ENCODE assay signal across 30 mouse cellular contexts in genomic region chr11:65159791-65160190, GRCm38 (mm10). TPM values are rescaled to one million over a fixed set of nuclear protein-coding genes. Genes with fewer than 3 reads are reported as not detected.
DNase-seq lines count a peak whose midpoint lies in the region; ATAC-seq and TF ChIP-seq lines count a peak whose summit lies in the region.
"Had no signal": no experiment of that assay in that cellular context is flagged by ENCODE, and none has a peak within 500 bp of the region (broad histone marks: within the 10 kb centered on the region; RNA-seq: fewer than 3 reads in every experiment).

1700086D15Rik (minus strand) TSS chr11:65159891.

- 93% methylated on average over 5 of the region's 5 CpGs for WGBS in heart, embryonic 16.5 days
- 96% methylated on average over 5 of the region's 5 CpGs for WGBS in midbrain, embryonic 16.5 days
- WGBS in midbrain, embryonic 13.5 days: 95% methylated on average over 5 of the region's 5 CpGs

- peak within 1 kb of the TSS; percentile 90; the same call in 1 of the 2 replicates for H3K4me2 ChIP-seq in heart, embryonic 16.5 days (ENCODE audit: low read depth, low read length)
- peak within 1 kb of the TSS; percentile 81 for H3K4me2 ChIP-seq in midbrain, embryonic 16.5 days (ENCODE audit: low read length)
- no peak within 1 kb of the TSS for H3K4me2 ChIP-seq in midbrain, embryonic 13.5 days (replicated peaks)
- H3K4me2 ChIP-seq: embryonic facial prominence, embryonic 13.5 days; forebrain, embryonic 12.5 days; limb, embryonic 13.5 days; liver, embryonic 12.5 days had no signal

- H3K9me3 ChIP-seq in heart, embryonic 16.5 days (replicated peaks; ENCODE audit: control insufficient read depth, low read length): no peaks in the 10 kb centered on the region
- no peaks in the 10 kb centered on the region for H3K9me3 ChIP-seq in midbrain, embryonic 16.5 days (replicated peaks; ENCODE audit: control insufficient read depth, low read length, poor library complexity, severe bottlenecking)
- H3K9me3 ChIP-seq in midbrain, embryonic 13.5 days: no peaks in the 10 kb centered on the region
- H3K9me3 ChIP-seq: embryonic facial prominence, embryonic 13.5 days; forebrain, embryonic 12.5 days; limb, embryonic 13.5 days; liver, embryonic 12.5 days had no signal

- no peak within 1 kb of the TSS for H3K27ac ChIP-seq in heart, embryonic 16.5 days (ENCODE audit: low read length)
- no peak within 1 kb of the TSS for H3K27ac ChIP-seq in left cerebral cortex, adult 2 months
- H3K27ac ChIP-seq in midbrain, embryonic 16.5 days (ENCODE audit: low read length): no peak within 1 kb of the TSS
- no peak within 1 kb of the TSS for H3K27ac ChIP-seq in midbrain, embryonic 13.5 days
- H3K27ac ChIP-seq: embryonic facial prominence, embryonic 13.5 days; forebrain, embryonic 12.5 days; gastrocnemius, adult 2 months; hindbrain, embryonic 14.5 days; limb, embryonic 13.5 days; liver, embryonic 12.5 days had no signal

- intact Hi-C loops in left cerebral cortex, adult 2 months (cut with DNase I): loop anchor here (2.0 kb wide), 2 partner anchors 71 to 101 kb away; no protein-coding TSS in a partner anchor
- intact Hi-C loops in left cerebral cortex, postnatal 14 days (cut with DNase I): loop anchor here (5.0 kb wide), 1 partner anchor 102 kb away; no protein-coding TSS in a partner anchor

- H3K4me1 ChIP-seq in heart, embryonic 16.5 days (ENCODE audit: control insufficient read depth, insufficient read depth, low read length): peaks cover 21% of the 10 kb centered on the region
- H3K4me1 ChIP-seq in midbrain, embryonic 16.5 days (ENCODE audit: control insufficient read depth, insufficient read depth, low read length): peaks cover 13% of the 10 kb centered on the region
- peaks cover 17% of the 10 kb centered on the region for H3K4me1 ChIP-seq in midbrain, embryonic 13.5 days (replicated peaks)

- ATAC-seq in heart, embryonic 16.5 days (replicated peaks; ENCODE audit: extremely low read depth, insufficient read depth, low FRiP score): no peak
- no peak for ATAC-seq in midbrain, embryonic 16.5 days
- no peak for ATAC-seq in midbrain, embryonic 13.5 days
- ATAC-seq: activated CD4-positive, CD25-positive, alpha-beta regulatory T cell, adult 4 months; intestine, embryonic 16.5 days; liver, embryonic 12.5 days had no signal

- H3K27me3 ChIP-seq in heart, embryonic 16.5 days (ENCODE audit: control insufficient read depth, insufficient read depth, low read length): no peaks in the 10 kb centered on the region; the same call in 1 of the 2 replicates
- H3K27me3 ChIP-seq in midbrain, embryonic 16.5 days (ENCODE audit: control insufficient read depth, insufficient read depth, low read depth, low read length): no peaks in the 10 kb centered on the region
- H3K27me3 ChIP-seq in midbrain, embryonic 13.5 days: peaks cover 9% of the 10 kb centered on the region; the same call in 1 of the 2 replicates

- H3K4me3 ChIP-seq in heart, embryonic 16.5 days (ENCODE audit: low read length): no peak within 1 kb of the TSS
- peak within 1 kb of the TSS; percentile 95; the same call in 1 of the 2 replicates for H3K4me3 ChIP-seq in left cerebral cortex, adult 2 months
- no peak within 1 kb of the TSS for H3K4me3 ChIP-seq in midbrain, embryonic 16.5 days (ENCODE audit: low read depth, low read length)
- no peak within 1 kb of the TSS for H3K4me3 ChIP-seq in midbrain, embryonic 13.5 days (replicated peaks)
- H3K4me3 ChIP-seq: embryonic facial prominence, embryonic 13.5 days; erythroblast, embryonic 14.5 days; forebrain, embryonic 12.5 days; gastrocnemius, adult 2 months; limb, embryonic 13.5 days; liver, embryonic 12.5 days had no signal

- H3K36me3 ChIP-seq in heart, embryonic 16.5 days (ENCODE audit: control insufficient read depth, insufficient read depth): no peaks in the 10 kb centered on the region
- no peaks in the 10 kb centered on the region for H3K36me3 ChIP-seq in midbrain, embryonic 16.5 days (ENCODE audit: control insufficient read depth, insufficient read depth, low read length)
- H3K36me3 ChIP-seq in midbrain, embryonic 13.5 days: no peaks in the 10 kb centered on the region
- H3K36me3 ChIP-seq: embryonic facial prominence, embryonic 13.5 days; forebrain, embryonic 12.5 days; limb, embryonic 13.5 days; liver, embryonic 12.5 days had no signal

- no peak for DNase-seq in heart, adult 8-10 months (ENCODE audit: low spot score)
- no peak for DNase-seq in left cerebral cortex, adult 2 months (ENCODE audit: extremely low spot score in 1 of 2, low spot score in 2 of 2)
- no peak for DNase-seq in left cerebral cortex, postnatal 14 days (ENCODE audit: low spot score in 2 of 2)
- no peak for DNase-seq in thymus, adult 18-20 months
- DNase-seq: adrenal gland, adult 8-10 months; cerebellum, adult 11-12 months; cerebellum, postnatal 14 days; embryo, embryonic 11 days; gastrocnemius, adult 2 months; kidney, adult 9 months; kidney, postnatal 14 days; layer of hippocampus, postnatal 36 days; lung, adult 18-20 months had no signal

- H3K9ac ChIP-seq in heart, embryonic 16.5 days (ENCODE audit: low read length): no peak within 1 kb of the TSS
- no peak within 1 kb of the TSS for H3K9ac ChIP-seq in midbrain, embryonic 16.5 days (ENCODE audit: low read depth, low read length)
- H3K9ac ChIP-seq in midbrain, embryonic 13.5 days (replicated peaks): no peak within 1 kb of the TSS
- H3K9ac ChIP-seq: embryonic facial prominence, embryonic 13.5 days; forebrain, embryonic 12.5 days; hindbrain, embryonic 14.5 days; limb, embryonic 13.5 days; liver, embryonic 12.5 days had no signal

- TF ChIP-seq CTCF in left cerebral cortex, adult 2 months (IDR thresholded peaks at IDR 0.05): no peak

RNA-seq across cellular contexts. Expression of gene 1700086D15Rik, which starts in this region (rescaled TPM):
- polyA plus RNA-seq in heart, embryonic 16.5 days (2015; fragmentation: Nextera tagmentation; extraction: Ambion mirVana): 0.27 TPM in 1 of 2 replicates, not detected in the other
- under 1 TPM in 2 of 4 experiments, not detected in 2; 0.24 to 0.72 TPM for total RNA-seq in heart, adult 8-10 months (2022)
- 1 to 10 TPM; 3.5 to 4.0 TPM for total RNA-seq in left cerebral cortex, adult 2 months (2021)
- total RNA-seq in left cerebral cortex, postnatal 14 days (2021): 1 to 10 TPM; 2.3 to 3.3 TPM
- polyA plus RNA-seq in midbrain, embryonic 16.5 days (2015; fragmentation: Nextera tagmentation; extraction: Ambion mirVana): 0.32 TPM in 1 of 2 replicates, not detected in the other
- polyA plus RNA-seq in midbrain, embryonic 13.5 days (2015; fragmentation: Nextera tagmentation; extraction: Ambion mirVana): 0.24 TPM in 1 of 2 replicates, not detected in the other
- total RNA-seq: megakaryocyte, adult 5-6 weeks had no signal
- polyA plus RNA-seq: activated CD4-positive, CD25-positive, alpha-beta regulatory T cell, adult 4 months; C2C12; embryonic facial prominence, embryonic 13.5 days; erythroblast, embryonic 14.5 days; gonadal fat pad, adult 2 months; intestine, embryonic 16.5 days; liver, embryonic 12.5 days; small intestine, adult 2 months; stomach, embryonic 16.5 days; urinary bladder, adult 2 months had no signal
